10 mouse cellular contexts compared by ENCODE assay signal in genomic region chr12:16231093-16231492, GRCm38 (mm10).
DNase-seq lines count a peak whose midpoint lies in the region; ATAC-seq and TF ChIP-seq lines count a peak whose summit lies in the region.
"Had no signal": no experiment of that assay in that cellular context is flagged by ENCODE, and none has a peak within 500 bp of the region (broad histone marks: within the 10 kb centered on the region; RNA-seq: fewer than 3 reads in every experiment).

No protein-coding gene starts in this region.

- TF ChIP-seq POLR2A in thymus, adult 2 months (IDR thresholded peaks at IDR 0.05; ENCODE audit: control insufficient read depth, extremely low read depth, insufficient read depth, low read length, poor library complexity): no peak

- TF ChIP-seq CTCF in left cerebral cortex, adult 2 months (IDR thresholded peaks at IDR 0.05): no peak; the same call in 1 of the 2 replicates
- no peak for TF ChIP-seq CTCF in thymus, adult 2 months (IDR thresholded peaks at IDR 0.05; ENCODE audit: borderline replicate concordance, control insufficient read depth, extremely low read depth, insufficient read depth, low read length, poor library complexity)

- no peak overlapping the region for H3K4me3 ChIP-seq in left cerebral cortex, adult 2 months
- H3K4me3 ChIP-seq in thymus, adult 2 months (ENCODE audit: control insufficient read depth, insufficient read depth, low read length): no peak overlapping the region
- H3K4me3 ChIP-seq: forebrain, embryonic 12.5 days; intestine, embryonic 15.5 days; limb, embryonic 12.5 days had no signal

- 73% methylated on average over 2 of the region's 2 CpGs for WGBS in thymus, adult 2 months

- no peaks in the 10 kb centered on the region for H3K36me3 ChIP-seq in thymus, adult 2 months (ENCODE audit: control insufficient read depth, insufficient read depth, low read length)
- H3K36me3 ChIP-seq: forebrain, embryonic 12.5 days; intestine, embryonic 15.5 days; limb, embryonic 12.5 days had no signal

- no peaks in the 10 kb centered on the region for H3K27me3 ChIP-seq in thymus, adult 2 months (ENCODE audit: control insufficient read depth, insufficient read depth, low read length)
- H3K27me3 ChIP-seq: forebrain, embryonic 12.5 days; intestine, embryonic 15.5 days; limb, embryonic 12.5 days had no signal

- H3K4me1 ChIP-seq in thymus, adult 2 months (replicated peaks; ENCODE audit: control insufficient read depth, insufficient read depth, low read length): no peaks in the 10 kb centered on the region
- H3K4me1 ChIP-seq: forebrain, embryonic 12.5 days; intestine, embryonic 15.5 days; limb, embryonic 12.5 days had no signal

- ATAC-seq in CD4-positive, CD25-positive, alpha-beta regulatory T cell, adult 4 months: peak; percentile 56
- ATAC-seq: intestine, embryonic 15.5 days had no signal

- peak overlapping the region; percentile 45; the same call in 1 of the 2 replicates for H3K27ac ChIP-seq in left cerebral cortex, adult 2 months
- H3K27ac ChIP-seq in thymus, adult 2 months (ENCODE audit: control insufficient read depth, insufficient read depth, low read length): no peak overlapping the region
- H3K27ac ChIP-seq: forebrain, embryonic 12.5 days; intestine, embryonic 15.5 days; limb, embryonic 12.5 days had no signal

- DNase-seq in left cerebral cortex, adult 2 months (ENCODE audit: extremely low spot score in 1 of 2, low spot score in 2 of 2): no peak
- no peak for DNase-seq in left cerebral cortex, postnatal 25 days (ENCODE audit: low spot score in 2 of 2)
- peak; percentile 40 for DNase-seq in brain, adult 2 months (ENCODE audit: low read depth, low spot score)
- peak; percentile 21 for DNase-seq in thymus, adult 2 months
- DNase-seq in adrenal gland, postnatal 36 days: no peak
- no peak for DNase-seq in urinary bladder, postnatal 10 days (ENCODE audit: low spot score)

- intact Hi-C loops in left cerebral cortex, adult 2 months (cut with DNase I): loop anchor here (2.0 to 5.0 kb wide), 2 partner anchors 281 to 414 kb away; partner anchors contain the start of gene Trib2
- intact Hi-C loops in left cerebral cortex, postnatal 25 days (cut with DNase I): loop anchor here (5.0 kb wide), 2 partner anchors 79 to 414 kb away; partner anchors contain the start of gene Trib2

Comparison
In these comparisons a context has a peak if more than half of its experiments do, and no peak if none do; other contexts are left out.
1. DNase-seq: peak in brain, adult 2 months (single experiment) and thymus, adult 2 months (single experiment); none in left cerebral cortex, adult 2 months (0 of 2), left cerebral cortex, postnatal 25 days (0 of 2), adrenal gland, postnatal 36 days (0 of 2) and urinary bladder, postnatal 10 days (single experiment).